Mouse (Mus musculus): ENCODE results near the gene Nagpa. TPM values are rescaled to one million over a fixed set of nuclear protein-coding genes. Genes with fewer than 3 reads are reported as not detected.

The Nagpa gene
- polyA plus RNA-seq, 1 experiment from 2014 or later = 14.5 TPM

DNA sequence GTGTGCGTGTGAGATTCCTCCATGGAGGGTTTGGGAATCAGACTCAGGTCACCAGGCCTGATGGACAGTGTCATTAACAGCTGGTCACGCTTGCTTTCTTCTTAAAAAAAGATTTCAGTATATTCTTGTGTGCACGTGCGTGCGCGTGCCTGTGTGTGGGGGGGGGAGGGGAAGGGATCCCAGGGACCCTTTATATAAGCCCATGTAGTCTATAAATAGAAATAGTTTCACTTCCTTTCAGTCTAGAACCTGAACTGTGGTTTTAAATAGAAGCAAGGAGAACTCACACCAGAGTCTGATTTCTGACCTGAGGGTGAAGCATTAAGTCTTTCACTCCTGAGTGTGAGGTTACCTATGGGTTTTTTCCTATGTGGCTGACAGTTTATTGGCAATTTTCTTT, 39.5 kb downstream of the Nagpa start:
- WGBS = 79% methylated on average over 6 of the region's 6 CpGs
- no peak overlapping the region for H3K4me3 ChIP-seq (ENCODE audit: low read depth, low read length)
- TF ChIP-seq EP300 (IDR thresholded peaks at IDR 0.05) (no peak), CTCF (IDR thresholded peaks at IDR 0.05) (no peak)
- H3K4me2 ChIP-seq (replicated peaks; ENCODE audit: low read depth, low read length) = no peak overlapping the region
- no peak for DNase-seq (ENCODE audit: low spot score)
- H3K4me1 ChIP-seq (ENCODE audit: insufficient read depth, low read depth, low read length) = no peaks in the 10 kb centered on the region
- no peaks in the 10 kb centered on the region for H3K9me3 ChIP-seq (ENCODE audit: low read length)
- no peaks in the 10 kb centered on the region for H3K27me3 ChIP-seq (replicated peaks; ENCODE audit: insufficient read depth, low read length)
- no peak overlapping the region for H3K9ac ChIP-seq (replicated peaks; ENCODE audit: low read depth)
- ATAC-seq = no peak
- no peak overlapping the region for H3K27ac ChIP-seq (ENCODE audit: low read length)
- no peaks in the 10 kb centered on the region for H3K36me3 ChIP-seq (ENCODE audit: insufficient read depth, low read length)

- TF ChIP-seq CTCF (IDR thresholded peaks at IDR 0.05) = no peak
- TF ChIP-seq EP300 (IDR thresholded peaks at IDR 0.05) = no peak
- H3K9ac ChIP-seq (replicated peaks; ENCODE audit: low read depth) = no peak overlapping the region
- H3K27ac ChIP-seq (ENCODE audit: low read length) = no peak overlapping the region
- no peak overlapping the region for H3K4me2 ChIP-seq (replicated peaks; ENCODE audit: low read depth, low read length)
- H3K27me3 ChIP-seq (replicated peaks; ENCODE audit: insufficient read depth, low read length) = no peaks in the 10 kb centered on the region
- H3K4me1 ChIP-seq (ENCODE audit: insufficient read depth, low read depth, low read length) = no peaks in the 10 kb centered on the region
- 65% methylated on average over 8 of the region's 8 CpGs for WGBS
- H3K36me3 ChIP-seq (ENCODE audit: insufficient read depth, low read length) = no peaks in the 10 kb centered on the region
- ATAC-seq (no peak), DNase-seq (ENCODE audit: low spot score) (no peak)
- H3K9me3 ChIP-seq (ENCODE audit: low read length) = no peaks in the 10 kb centered on the region
- no peak overlapping the region for H3K4me3 ChIP-seq (ENCODE audit: low read depth, low read length)
Measured at GRCm38 (mm10) chr16:5159248-5159647, 44.6 kb downstream of the Nagpa start.

DNA sequence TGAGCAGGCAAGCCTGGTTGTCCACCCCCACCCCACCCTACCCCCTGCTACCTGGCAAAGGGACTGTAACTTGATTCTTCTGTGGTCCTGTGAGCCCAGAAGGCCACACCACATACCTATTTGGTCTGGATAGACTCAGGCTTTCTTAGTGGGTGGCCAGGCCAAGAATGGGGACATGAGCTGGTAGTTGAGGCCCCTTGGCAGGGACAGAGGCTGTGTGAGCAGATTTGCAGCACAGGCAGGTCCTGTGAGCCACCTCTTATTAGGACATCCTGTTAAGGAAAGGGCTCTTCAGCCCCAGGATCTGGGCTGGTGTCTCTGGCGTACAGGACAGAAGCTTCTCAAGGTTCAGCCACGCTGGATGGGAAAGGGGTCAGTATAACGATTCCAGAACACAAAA, 46.7 kb downstream of the Nagpa start:
- ATAC-seq = no peak
- Histone ChIP-seq H3K4me1 (ENCODE audit: insufficient read depth, low read depth, low read length) (no peaks in the 10 kb centered on the region), H3K9me3 (ENCODE audit: low read length) (no peaks in the 10 kb centered on the region), H3K27ac (ENCODE audit: low read length) (no peak overlapping the region), H3K27me3 (replicated peaks; ENCODE audit: insufficient read depth, low read length) (no peaks in the 10 kb centered on the region), H3K9ac (replicated peaks; ENCODE audit: low read depth) (no peak overlapping the region), H3K4me3 (ENCODE audit: low read depth, low read length) (no peak overlapping the region), H3K36me3 (ENCODE audit: insufficient read depth, low read length) (no peaks in the 10 kb centered on the region), H3K4me2 (replicated peaks; ENCODE audit: low read depth, low read length) (no peak overlapping the region)
- 49% methylated on average over 3 of the region's 3 CpGs for WGBS
- TF ChIP-seq CTCF (IDR thresholded peaks at IDR 0.05) = no peak
- TF ChIP-seq EP300 (IDR thresholded peaks at IDR 0.05) = no peak
- no peak for DNase-seq (ENCODE audit: low spot score)

- no peak overlapping the region for H3K4me3 ChIP-seq (ENCODE audit: low read depth, low read length)
- H3K27me3 ChIP-seq (replicated peaks; ENCODE audit: insufficient read depth, low read length) = no peaks in the 10 kb centered on the region
- no peak for TF ChIP-seq CTCF (IDR thresholded peaks at IDR 0.05)
- TF ChIP-seq EP300 (IDR thresholded peaks at IDR 0.05) = no peak
- no peak overlapping the region for H3K27ac ChIP-seq (ENCODE audit: low read length)
- no peaks in the 10 kb centered on the region for H3K9me3 ChIP-seq (ENCODE audit: low read length)
- DNase-seq (ENCODE audit: low spot score) (no peak), ATAC-seq (no peak)
- H3K4me2 ChIP-seq (replicated peaks; ENCODE audit: low read depth, low read length) = no peak overlapping the region
- no peaks in the 10 kb centered on the region for H3K4me1 ChIP-seq (ENCODE audit: insufficient read depth, low read depth, low read length)
- no peak overlapping the region for H3K9ac ChIP-seq (replicated peaks; ENCODE audit: low read depth)
- H3K36me3 ChIP-seq (ENCODE audit: insufficient read depth, low read length) = no peaks in the 10 kb centered on the region
- 44% methylated on average over 2 of the region's 2 CpGs for WGBS
Measured at GRCm38 (mm10) chr16:5156495-5156894, 47.3 kb downstream of the Nagpa start.

- DNase-seq (ENCODE audit: low spot score) (no peak), ATAC-seq (peak; percentile 54)
- H3K36me3 ChIP-seq (ENCODE audit: insufficient read depth, low read length) = no peaks in the 10 kb centered on the region
- no peak for TF ChIP-seq EP300 (IDR thresholded peaks at IDR 0.05)
- no peak overlapping the region for H3K4me3 ChIP-seq (ENCODE audit: low read depth, low read length)
- WGBS = 39% methylated on average over 3 of the region's 3 CpGs
- no peak overlapping the region for H3K9ac ChIP-seq (replicated peaks; ENCODE audit: low read depth)
- H3K4me1 ChIP-seq (ENCODE audit: insufficient read depth, low read depth, low read length) = no peaks in the 10 kb centered on the region
- H3K27ac ChIP-seq (ENCODE audit: low read length) = no peak overlapping the region
- H3K9me3 ChIP-seq (ENCODE audit: low read length) = no peaks in the 10 kb centered on the region
- no peak overlapping the region for H3K4me2 ChIP-seq (replicated peaks; ENCODE audit: low read depth, low read length)
- no peaks in the 10 kb centered on the region for H3K27me3 ChIP-seq (replicated peaks; ENCODE audit: insufficient read depth, low read length)
Measured at GRCm38 (mm10) chr16:5155014-5155413, 48.8 kb downstream of the Nagpa start.

DNA sequence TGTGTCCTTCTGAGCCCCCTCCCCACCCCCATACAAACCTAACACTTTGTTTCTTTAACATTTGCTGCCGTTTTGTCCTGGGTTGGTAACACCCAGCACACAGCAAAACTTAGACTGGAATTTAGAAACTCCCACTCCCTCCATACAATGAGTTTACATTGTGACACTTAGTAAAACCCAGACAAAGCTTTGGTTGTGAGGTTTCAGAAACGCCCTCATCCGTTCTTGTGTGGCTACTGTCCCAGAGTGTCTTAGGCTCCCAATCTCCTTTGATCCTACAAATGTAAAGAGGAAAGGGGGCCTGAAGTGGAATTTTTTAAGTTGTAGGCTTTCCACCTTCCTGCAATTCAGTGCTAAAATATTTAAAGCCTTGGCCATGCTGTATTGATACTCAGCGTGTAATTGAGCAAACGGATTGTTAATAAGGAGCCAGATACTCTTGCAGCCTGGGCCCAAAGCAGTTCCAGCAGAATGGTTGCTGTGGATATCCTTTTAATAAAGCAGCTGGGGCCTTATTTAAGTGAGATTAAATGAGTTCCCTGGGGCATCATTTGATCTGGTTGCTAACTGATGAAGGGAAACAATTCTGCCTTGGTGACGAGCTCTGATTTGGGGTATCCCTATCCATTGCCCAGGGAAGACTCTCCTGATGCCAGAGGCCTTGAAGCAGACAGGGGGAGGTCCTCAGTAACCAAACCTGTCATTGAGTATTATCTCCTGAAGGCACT, 50.3 kb downstream of the Nagpa start:
- no peak overlapping the region for H3K4me2 ChIP-seq (replicated peaks; ENCODE audit: low read depth, low read length)
- WGBS = 40% methylated on average over 6 of the region's 6 CpGs
- no peak for ATAC-seq
- 0 out of 2 replicates have a peak, but pooled peaks cover 2% of the 10 kb centered on the region for H3K27me3 ChIP-seq (replicated peaks; ENCODE audit: insufficient read depth, low read length)
- TF ChIP-seq CTCF (IDR thresholded peaks at IDR 0.05) (no peak), EP300 (IDR thresholded peaks at IDR 0.05) (no peak)
- H3K9ac ChIP-seq (replicated peaks; ENCODE audit: low read depth) = no peak overlapping the region
- no peaks in the 10 kb centered on the region for H3K9me3 ChIP-seq (ENCODE audit: low read length)
- H3K4me3 ChIP-seq (ENCODE audit: low read depth, low read length) = no peak overlapping the region
- H3K36me3 ChIP-seq (ENCODE audit: insufficient read depth, low read length) = no peaks in the 10 kb centered on the region
- DNase-seq (ENCODE audit: low spot score) = no peak
- H3K4me1 ChIP-seq (ENCODE audit: insufficient read depth, low read depth, low read length) = no peaks in the 10 kb centered on the region
- no peak overlapping the region for H3K27ac ChIP-seq (ENCODE audit: low read length)

Measured in lung, postnatal 0 days (tissue).